Mouse (Mus musculus): Measurements from ENCODE around the gene Olig3.

GRCm38 (mm10) chr10:19310471-19310870 lies 45.9 kb upstream of the Olig3 start:
- TF ChIP-seq POLR2A (IDR thresholded peaks at IDR 0.05; ENCODE audit: insufficient read depth, low read depth, low read length) (no peak), CTCF (IDR thresholded peaks at IDR 0.05) (no peak)

Measured in heart, adult 2 months (tissue).